Mouse (Mus musculus) lung, postnatal 0 days (tissue): Measurements from ENCODE around the gene B430218F22Rik. TPM values are rescaled to one million over a fixed set of nuclear protein-coding genes. Genes with fewer than 3 reads are reported as not detected.

Experiments used
- ATAC-seq: fragments of 200-750 bp; cut with Nextera tagmentation; 2 replicates; pipeline ENCODE4 v1.8.0; 2017; ENCODE audit warnings: moderate library complexity
- DNase-seq: peaks from one replicate; pipeline ENCODE4 v3.0.0-alpha.2; 2016; ENCODE audit warnings: low spot score
- H3K27ac ChIP-seq: fragments of 300-500 bp; sonication (generic); 2 replicates; pipeline ENCODE4 v1.5.1; 2014; ENCODE audit warnings: antibody characterized with exemption, mild to moderate bottlenecking, low read length, mixed read lengths
- H3K27me3 ChIP-seq: fragments of 300-500 bp; sonication (generic); replicated peaks from 2 replicates; pipeline ENCODE4 v1.6.1; 2014; ENCODE audit warnings: low read length, mixed read lengths; ENCODE audit not compliant: insufficient read depth
- H3K36me3 ChIP-seq: fragments of 300-500 bp; sonication (generic); 2 replicates; pipeline ENCODE4 v1.6.1; 2014; ENCODE audit warnings: low read length, mixed read lengths; ENCODE audit not compliant: insufficient read depth
- H3K4me1 ChIP-seq: fragments of 300-500 bp; sonication (generic); 2 replicates; pipeline ENCODE4 v1.6.1; 2014; ENCODE audit warnings: antibody characterized with exemption, low read depth, low read length, mixed read lengths; ENCODE audit not compliant: insufficient read depth
- H3K4me2 ChIP-seq: fragments of 300-500 bp; sonication (generic); replicated peaks from 2 replicates; pipeline ENCODE4 v1.6.1; 2014; ENCODE audit warnings: low read depth, mild to moderate bottlenecking, low read length, moderate library complexity, mixed read lengths
- H3K4me3 ChIP-seq: fragments of 300-500 bp; sonication (generic); 2 replicates; pipeline ENCODE4 v1.5.1; 2014; ENCODE audit warnings: low read depth, low read length
- H3K9ac ChIP-seq: fragments of 300-500 bp; sonication (generic); replicated peaks from 2 replicates; pipeline ENCODE4 v1.6.1; 2014; ENCODE audit warnings: low read depth, mild to moderate bottlenecking
- H3K9me3 ChIP-seq: fragments of 300-500 bp; sonication (generic); 2 replicates; pipeline ENCODE4 v1.6.1; 2016; ENCODE audit warnings: low read length, mixed read lengths
- CTCF ChIP-seq: IDR thresholded peaks from 2 replicates; pipeline ENCODE4 v1.5.1; 2016; ENCODE audit warnings: antibody characterized with exemption, mild to moderate bottlenecking
- EP300 ChIP-seq: IDR thresholded peaks from 2 replicates; pipeline ENCODE4 v1.6.1; 2016; ENCODE audit warnings: antibody characterized with exemption, mild to moderate bottlenecking, control low read depth
- WGBS: fragments of 180-500 bp; shearing (Covaris S2); extraction: QIAGEN DNeasy Blood & Tissue Kit; methylation state at CpG from one replicate; pipeline ENCODE4 v1.1.7; 2014; 5-methylcytosine and 5-hydroxymethylcytosine counted together
- polyA plus RNA-seq: library from polyadenylated mRNA; unstranded; fragments of >200 nt; fragmentation: Nextera tagmentation; extraction: Ambion mirVana; gene quantifications from 2 replicates; pipeline ENCODE4 v1.2.1, GENCODE M21; 2015

B430218F22Rik gene
- polyA plus RNA-seq, result 0.41 and 1.1 TPM in 2 replicates

DNA sequence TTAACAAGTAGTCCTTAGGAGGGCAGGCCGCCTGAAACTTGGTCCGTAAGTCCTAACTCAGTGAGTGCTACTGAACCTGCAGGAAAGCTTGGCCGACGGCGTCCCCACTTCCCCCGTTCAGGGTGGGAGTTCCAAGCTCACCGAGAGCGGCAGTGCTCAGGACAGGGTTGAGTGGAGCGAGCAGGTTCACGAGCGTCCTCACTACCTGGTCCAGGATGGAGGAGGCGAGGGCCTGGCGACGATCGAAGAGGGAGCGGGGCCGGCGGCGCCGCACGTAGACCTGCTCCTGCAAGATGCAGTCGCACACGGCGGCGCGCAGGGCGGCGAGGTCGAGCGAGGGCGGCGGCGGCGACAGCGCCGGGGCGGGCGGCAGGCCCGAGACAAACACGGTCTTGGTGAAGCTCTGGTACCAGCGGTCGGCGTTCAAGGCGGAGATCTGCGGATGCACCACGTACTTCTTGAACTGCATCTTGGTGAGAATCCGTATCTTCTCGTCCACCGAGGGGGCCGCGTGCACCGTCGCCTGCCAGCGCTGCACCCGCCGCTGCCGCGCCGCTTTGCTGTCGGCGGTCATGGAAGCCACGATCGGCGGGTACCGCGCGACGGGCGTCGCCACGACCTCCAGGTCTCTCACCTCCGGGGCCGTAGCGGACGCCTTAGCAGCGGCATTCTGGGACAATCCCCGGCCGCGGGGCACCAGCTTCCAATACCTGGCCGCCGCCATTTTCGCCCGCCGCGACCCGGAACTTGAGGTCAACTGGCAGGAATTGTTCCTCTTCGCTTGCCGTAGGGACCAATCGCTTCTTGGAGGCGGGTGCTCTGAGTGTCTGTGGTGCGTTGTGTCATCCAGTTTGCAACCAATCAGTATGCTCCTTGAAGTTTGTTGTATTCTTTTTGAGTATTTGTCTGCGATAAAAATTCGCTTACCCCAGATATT lies at the start of gene B430218F22Rik, which contains the start of gene Mrps30:
Gene B430218F22Rik (plus strand): TSS at position 120 of the 937 bp plus-strand sequence.
Gene Mrps30 (minus strand): TSS at position 742 of the 937 bp plus-strand sequence.
- peaks cover 9% of the 10 kb centered on the region; the same call in 1 of the 2 replicates for H3K4me1 ChIP-seq
- no peaks in the 10 kb centered on the region for H3K9me3 ChIP-seq
- H3K9ac ChIP-seq, result peak within 1 kb of the TSS; percentile 71
- peak within 1 kb of the TSS; percentile 98 for H3K4me3 ChIP-seq
- no peaks in the 10 kb centered on the region for H3K27me3 ChIP-seq
- TF ChIP-seq EP300 (no peak), CTCF (no peak)
- H3K36me3 ChIP-seq, result peaks cover 9% of the 10 kb centered on the region; the same call in 1 of the 2 replicates
- peak; percentile 97 for DNase-seq
- peak within 1 kb of the TSS; percentile 64 for H3K27ac ChIP-seq
- H3K4me2 ChIP-seq, result peak within 1 kb of the TSS; percentile 95
- peak; percentile 99 for ATAC-seq
- WGBS, result under 1% methylated on average over 71 of the region's 93 CpGs

DNA sequence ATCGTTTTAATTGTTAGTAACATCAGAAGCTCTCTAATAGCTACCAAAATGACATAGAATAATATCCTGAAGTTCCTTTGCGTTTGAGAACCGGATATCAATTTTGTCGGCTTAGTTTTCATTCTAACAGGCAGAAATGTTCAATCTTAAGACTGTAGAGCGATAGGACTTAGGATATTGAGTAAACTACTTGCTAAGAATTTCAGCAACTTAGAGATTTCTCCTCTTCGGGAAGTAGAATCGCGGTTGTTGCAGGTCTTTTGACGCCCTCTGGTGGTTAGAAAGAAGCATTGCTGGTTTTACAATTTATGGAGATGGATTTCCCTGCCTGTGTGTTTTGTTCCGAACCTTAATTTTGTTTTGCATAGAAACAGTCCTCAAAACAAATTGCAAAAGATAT lies 36.2 kb upstream of the B430218F22Rik start:
- Histone ChIP-seq H3K4me2 (no peak overlapping the region), H3K27ac (no peak overlapping the region), H3K27me3 (no peaks in the 10 kb centered on the region), H3K9ac (no peak overlapping the region), H3K4me1 (no peaks in the 10 kb centered on the region), H3K4me3 (no peak overlapping the region), H3K36me3 (no peaks in the 10 kb centered on the region), H3K9me3 (no peaks in the 10 kb centered on the region)
- ATAC-seq, result no peak
- TF ChIP-seq CTCF (peak; percentile 75), EP300 (no peak)
- WGBS, result 17% methylated on average over 10 of the region's 10 CpGs
- peak; percentile 76 for DNase-seq

DNA sequence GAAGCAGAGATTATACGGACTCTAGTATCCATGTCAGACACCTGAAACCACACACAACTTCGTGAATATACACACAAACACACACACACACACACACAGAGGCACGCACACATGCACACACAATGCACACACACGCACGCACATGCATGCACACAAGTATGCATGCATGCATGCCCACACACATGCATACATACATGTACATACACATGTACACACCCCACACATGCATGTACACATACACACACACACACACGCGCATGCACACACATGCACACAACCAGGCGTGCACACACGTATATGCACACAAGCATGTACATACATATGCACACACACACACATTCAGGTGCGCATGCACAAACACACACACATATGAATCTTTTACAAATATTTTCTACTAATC lies 35.6 kb upstream of the B430218F22Rik start:
- TF ChIP-seq CTCF (no peak), EP300 (no peak)
- Histone ChIP-seq H3K36me3 (no peaks in the 10 kb centered on the region), H3K9ac (no peak overlapping the region), H3K27ac (no peak overlapping the region), H3K9me3 (no peaks in the 10 kb centered on the region), H3K4me1 (no peaks in the 10 kb centered on the region), H3K4me2 (no peak overlapping the region), H3K4me3 (no peak overlapping the region), H3K27me3 (no peaks in the 10 kb centered on the region)
- 89% methylated on average over 10 of the region's 10 CpGs for WGBS
- DNase-seq (no peak), ATAC-seq (no peak)

DNA sequence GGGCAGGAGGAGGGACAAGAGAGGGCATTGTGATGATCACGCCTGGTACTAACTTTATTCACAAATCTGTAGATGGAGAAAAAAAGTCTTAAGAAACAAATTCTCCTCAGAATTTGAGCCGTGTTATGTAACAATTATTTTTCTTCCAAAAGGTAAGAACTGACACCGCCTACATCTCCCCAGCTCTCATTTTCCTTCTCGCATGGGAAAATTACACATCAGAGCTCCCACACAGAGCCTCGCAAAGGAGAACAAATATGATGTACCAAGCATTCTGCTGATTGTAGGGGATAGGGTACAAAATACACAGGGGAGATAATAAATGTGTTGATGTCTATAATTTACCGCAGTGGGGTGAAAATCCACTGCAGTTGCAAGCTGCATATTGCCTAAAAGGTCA lies 23.1 kb upstream of the B430218F22Rik start:
- H3K9ac ChIP-seq, result no peak overlapping the region

DNA sequence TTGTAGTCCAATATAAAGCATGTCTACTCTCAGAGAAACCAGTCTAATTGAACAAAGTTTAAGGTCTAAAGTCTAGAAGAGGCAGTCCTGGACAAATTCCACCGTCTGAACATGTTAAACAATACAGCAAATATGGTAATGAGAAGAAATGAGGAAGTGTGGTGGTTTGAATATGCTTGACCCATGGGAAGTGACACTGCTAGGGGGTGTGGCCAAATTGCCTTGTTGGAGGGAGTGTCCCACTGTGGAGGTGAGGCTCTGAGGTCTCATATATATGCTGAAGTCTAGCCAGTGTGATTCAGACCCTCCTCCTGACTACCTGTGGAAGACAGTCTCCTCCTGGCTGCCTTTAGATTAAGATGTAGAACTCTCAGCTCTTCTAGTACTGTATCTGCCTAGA lies 20.7 kb upstream of the B430218F22Rik start:
- TF ChIP-seq CTCF (no peak), EP300 (no peak)
- H3K9ac ChIP-seq, result no peak overlapping the region
- no peaks in the 10 kb centered on the region for H3K4me1 ChIP-seq
- H3K4me3 ChIP-seq, result no peak overlapping the region
- no peaks in the 10 kb centered on the region for H3K36me3 ChIP-seq
- no peaks in the 10 kb centered on the region for H3K27me3 ChIP-seq
- ATAC-seq (no peak), DNase-seq (no peak)
- no peaks in the 10 kb centered on the region for H3K9me3 ChIP-seq
- H3K27ac ChIP-seq, result no peak overlapping the region
- H3K4me2 ChIP-seq, result no peak overlapping the region
- WGBS, result 54% methylated on average over 1 of the region's 1 CpGs

More for the DNA sequence above, 23.1 kb upstream of the B430218F22Rik start:
- Histone ChIP-seq H3K27ac (no peak overlapping the region), H3K27me3 (no peaks in the 10 kb centered on the region), H3K4me3 (no peak overlapping the region), H3K4me1 (no peaks in the 10 kb centered on the region), H3K9me3 (no peaks in the 10 kb centered on the region), H3K4me2 (no peak overlapping the region), H3K36me3 (no peaks in the 10 kb centered on the region)
- WGBS, result 87% methylated on average over 6 of the region's 6 CpGs
- TF ChIP-seq CTCF, result no peak
- TF ChIP-seq EP300, result no peak
- no peak for ATAC-seq
- DNase-seq, result no peak

DNA sequence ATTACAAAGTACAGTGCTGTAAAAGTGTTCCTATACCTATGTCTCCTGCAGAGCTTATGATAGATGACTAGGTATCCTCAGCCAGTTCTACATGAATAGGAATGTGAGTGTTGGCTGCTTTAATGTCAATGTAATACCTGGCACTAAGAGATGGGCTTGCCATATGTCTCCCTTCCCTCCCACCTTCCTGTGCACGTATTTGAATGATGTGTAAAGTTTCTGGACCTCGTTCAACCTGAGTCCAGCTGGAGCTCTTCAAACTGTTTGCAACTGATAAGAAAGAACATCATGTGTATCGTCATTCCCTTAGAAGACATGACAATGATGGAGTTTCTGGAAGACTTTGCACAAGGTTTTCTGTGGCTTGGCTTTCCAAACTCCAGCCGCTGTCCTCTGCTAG lies 13.6 kb upstream of the B430218F22Rik start:
- Histone ChIP-seq H3K4me2 (no peak overlapping the region), H3K4me3 (no peak overlapping the region), H3K36me3 (0 out of 2 replicates have a peak, but pooled peaks cover 3% of the 10 kb centered on the region), H3K27ac (no peak overlapping the region), H3K27me3 (no peaks in the 10 kb centered on the region), H3K9me3 (no peaks in the 10 kb centered on the region), H3K9ac (no peak overlapping the region), H3K4me1 (no peaks in the 10 kb centered on the region)
- 43% methylated on average over 4 of the region's 4 CpGs for WGBS
- no peak for TF ChIP-seq EP300
- no peak for TF ChIP-seq CTCF
- ATAC-seq (no peak), DNase-seq (no peak)
